Mouse (Mus musculus) cerebellum, adult 8-10 months (tissue): ENCODE measurements around the gene Agbl5.

ENCODE experiments used
- DNase-seq: peaks from one replicate; pipeline ENCODE4 v3.0.0; 2022

Gene Agbl5

DNA sequence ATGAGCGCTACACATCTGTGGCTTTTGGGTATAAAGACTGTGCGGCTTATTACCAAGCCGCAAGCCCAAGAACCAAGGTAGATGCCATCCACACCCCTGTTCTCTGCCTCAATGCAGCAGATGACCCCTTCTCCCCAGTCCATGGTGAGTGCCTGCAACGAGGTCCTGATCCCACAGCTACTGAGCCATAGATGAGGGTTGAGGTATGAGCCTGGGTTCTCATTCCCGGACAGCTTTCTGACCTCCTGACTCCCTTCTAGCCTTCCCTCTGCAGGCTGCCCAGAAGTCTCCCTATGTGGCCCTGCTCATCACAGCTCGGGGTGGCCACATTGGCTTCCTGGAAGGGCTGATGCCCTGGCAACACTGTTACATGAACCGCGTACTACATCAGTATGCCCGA, 66.1 kb downstream of the Agbl5 start:
- no peak for DNase-seq

DNA sequence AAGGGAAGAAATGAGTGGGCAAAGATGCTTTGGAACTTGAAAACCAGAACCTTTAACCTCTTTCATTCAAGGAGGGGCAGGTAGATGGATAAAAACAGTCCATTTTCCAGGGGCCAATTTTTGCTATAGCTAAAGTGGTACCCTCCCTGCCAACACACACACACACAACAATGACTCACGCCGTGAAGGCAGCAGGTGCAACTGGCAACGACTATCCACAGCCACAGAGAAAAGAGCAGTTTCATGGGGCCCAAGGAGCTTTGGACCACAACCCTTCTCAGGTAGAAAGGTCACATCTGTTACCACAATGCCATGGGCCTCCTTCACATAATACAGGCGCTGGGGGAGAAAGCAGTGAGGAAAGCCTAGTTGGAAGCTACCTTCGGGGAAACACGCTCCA, 67.3 kb downstream of the Agbl5 start:
- no peak for DNase-seq
